Mouse (Mus musculus): ENCODE measurements at regions not wholly inside any gene's neighbourhood (a gene's known extent, or its start where the extent isn't known, plus 50 kb on each side); places are given as distances from the start of the nearest gene placed in this dataset.

GRCm38 (mm10) chr4:52050948-52051347 is 388.1 kb upstream of the Smc2 start:
- TF ChIP-seq CTCF (IDR thresholded peaks at IDR 0.05; ENCODE audit: low read depth) (no peak), EP300 (optimal IDR thresholded peaks at IDR 0.05) (no peak)

All from stomach, postnatal 0 days (tissue).